Mouse (Mus musculus) midbrain, embryonic 14.5 days (tissue): ENCODE measurements around the gene Lnx1. TPM values are rescaled to one million over a fixed set of nuclear protein-coding genes. Genes with fewer than 3 reads are reported as not detected.

Experiments used
- ATAC-seq: fragments of 200-750 bp; cut with Nextera tagmentation; 2 replicates; pipeline ENCODE4 v1.8.0; 2017; ENCODE audit warnings: moderate number of reproducible peaks, moderate library complexity; ENCODE audit not compliant: low FRiP score, low TSS enrichment
- DNase-seq: peaks from one replicate; pipeline ENCODE4 v3.0.0-alpha.2; 2015
- H3K27ac ChIP-seq: fragments of 300-500 bp; sonication (generic); replicated peaks from 2 replicates; pipeline ENCODE4 v1.5.1; 2014; ENCODE audit warnings: mild to moderate bottlenecking, low read depth, low read length, moderate library complexity
- H3K27me3 ChIP-seq: fragments of 300-500 bp; sonication (generic); 2 replicates; pipeline ENCODE4 v1.6.1; 2014; ENCODE audit warnings: low read length, control low read depth, mixed read lengths; ENCODE audit not compliant: control insufficient read depth, insufficient read depth
- H3K36me3 ChIP-seq: fragments of 300-500 bp; sonication (generic); 2 replicates; pipeline ENCODE4 v1.6.1; 2014; ENCODE audit warnings: low read length, control low read depth; ENCODE audit not compliant: control insufficient read depth, insufficient read depth
- H3K4me1 ChIP-seq: fragments of 300-500 bp; sonication (generic); 2 replicates; pipeline ENCODE4 v1.6.1; 2014; ENCODE audit warnings: mild to moderate bottlenecking, antibody characterized with exemption, low read length, control low read depth; ENCODE audit not compliant: control insufficient read depth, insufficient read depth
- H3K4me2 ChIP-seq: fragments of 300-500 bp; sonication (generic); 2 replicates; pipeline ENCODE4 v1.6.1; 2014; ENCODE audit warnings: mild to moderate bottlenecking, low read length, moderate library complexity
- H3K4me3 ChIP-seq: fragments of 300-500 bp; sonication (generic); replicated peaks from 2 replicates; pipeline ENCODE4 v1.5.1; 2014; ENCODE audit warnings: low read depth, low read length
- H3K9ac ChIP-seq: fragments of 300-500 bp; sonication (generic); replicated peaks from 2 replicates; pipeline ENCODE4 v1.6.1; 2014; ENCODE audit warnings: mild to moderate bottlenecking, low read length, moderate library complexity
- H3K9me3 ChIP-seq: fragments of 300-500 bp; sonication (generic); 2 replicates; pipeline ENCODE4 v1.6.1; 2016; ENCODE audit warnings: low read length, control low read depth, mixed read lengths; ENCODE audit not compliant: control insufficient read depth
- WGBS: fragments of 180-500 bp; shearing (Covaris S2); extraction: QIAGEN DNeasy Blood & Tissue Kit; methylation state at CpG from one replicate; pipeline ENCODE4 v1.1.7; 2014; 5-methylcytosine and 5-hydroxymethylcytosine counted together
- polyA plus RNA-seq: library from polyadenylated mRNA; unstranded; fragments of >200 nt; fragmentation: Nextera tagmentation; extraction: Ambion mirVana; gene quantifications from 2 replicates; pipeline ENCODE4 v1.2.1, GENCODE M21; 2014

Gene Lnx1
- polyA plus RNA-seq, 1 experiment from 2014 or later, result 10.9 TPM

- peaks cover 31% of the 10 kb centered on the region for H3K36me3 ChIP-seq
- H3K9ac ChIP-seq, result no peak overlapping the region
- no peak for ATAC-seq
- no peak overlapping the region for H3K27ac ChIP-seq
- 91% methylated on average over 3 of the region's 3 CpGs for WGBS
- H3K27me3 ChIP-seq, result no peaks in the 10 kb centered on the region
- no peaks in the 10 kb centered on the region for H3K9me3 ChIP-seq
- no peak overlapping the region for H3K4me3 ChIP-seq
- no peaks in the 10 kb centered on the region for H3K4me1 ChIP-seq
- H3K4me2 ChIP-seq, result no peak overlapping the region
- DNase-seq, result no peak
Measured at GRCm38 (mm10) chr5:74601171-74601570, 101.5 kb downstream of the Lnx1 start.

GRCm38 (mm10) chr5:74600010-74600409 lies 102.7 kb downstream of the Lnx1 start:
- Histone ChIP-seq H3K36me3 (peaks cover 38% of the 10 kb centered on the region), H3K4me1 (no peaks in the 10 kb centered on the region), H3K27me3 (no peaks in the 10 kb centered on the region), H3K27ac (no peak overlapping the region), H3K4me2 (no peak overlapping the region), H3K9ac (no peak overlapping the region), H3K9me3 (no peaks in the 10 kb centered on the region), H3K4me3 (no peak overlapping the region)
- 87% methylated on average over 5 of the region's 5 CpGs for WGBS
- ATAC-seq, result no peak
- DNase-seq, result no peak

- no peak overlapping the region for H3K9ac ChIP-seq
- H3K36me3 ChIP-seq, result peaks cover 74% of the 10 kb centered on the region
- H3K9me3 ChIP-seq, result no peaks in the 10 kb centered on the region
- no peak overlapping the region for H3K27ac ChIP-seq
- WGBS, result 92% methylated on average over 8 of the region's 8 CpGs
- DNase-seq (no peak), ATAC-seq (no peak)
- H3K27me3 ChIP-seq, result no peaks in the 10 kb centered on the region
- H3K4me3 ChIP-seq, result no peak overlapping the region
- no peak overlapping the region for H3K4me2 ChIP-seq
- H3K4me1 ChIP-seq, result no peaks in the 10 kb centered on the region
Measured at GRCm38 (mm10) chr5:74593147-74593546, 109.6 kb downstream of the Lnx1 start.

GRCm38 (mm10) chr5:74591413-74591812 lies 111.3 kb downstream of the Lnx1 start:
- Histone ChIP-seq H3K27ac (no peak overlapping the region), H3K9me3 (no peaks in the 10 kb centered on the region), H3K4me2 (no peak overlapping the region), H3K9ac (no peak overlapping the region), H3K4me1 (no peaks in the 10 kb centered on the region), H3K4me3 (no peak overlapping the region), H3K27me3 (no peaks in the 10 kb centered on the region), H3K36me3 (peaks cover 65% of the 10 kb centered on the region)
- ATAC-seq (no peak), DNase-seq (peak; percentile 26)
- WGBS, result 94% methylated on average over 5 of the region's 5 CpGs

- no peaks in the 10 kb centered on the region for H3K27me3 ChIP-seq
- no peak overlapping the region for H3K9ac ChIP-seq
- H3K36me3 ChIP-seq, result peaks cover 58% of the 10 kb centered on the region
- no peak overlapping the region for H3K4me3 ChIP-seq
- no peak for ATAC-seq
- DNase-seq, result no peak
- H3K4me1 ChIP-seq, result no peaks in the 10 kb centered on the region
- no peak overlapping the region for H3K4me2 ChIP-seq
- H3K9me3 ChIP-seq, result no peaks in the 10 kb centered on the region
- 98% methylated on average over 7 of the region's 7 CpGs for WGBS
- no peak overlapping the region for H3K27ac ChIP-seq
Measured at GRCm38 (mm10) chr5:74589133-74589532, 113.6 kb downstream of the Lnx1 start.

- Histone ChIP-seq H3K36me3 (peaks cover 35% of the 10 kb centered on the region), H3K4me1 (no peaks in the 10 kb centered on the region), H3K4me2 (no peak overlapping the region), H3K27me3 (no peaks in the 10 kb centered on the region), H3K4me3 (no peak overlapping the region), H3K27ac (no peak overlapping the region), H3K9me3 (no peaks in the 10 kb centered on the region), H3K9ac (no peak overlapping the region)
- DNase-seq (no peak), ATAC-seq (no peak)
- 92% methylated on average over 6 of the region's 6 CpGs for WGBS
Measured at GRCm38 (mm10) chr5:74571767-74572166, 130.9 kb downstream of the Lnx1 start.

GRCm38 (mm10) chr5:74561151-74561550 lies 141.6 kb downstream of the Lnx1 start:
- ATAC-seq (no peak), DNase-seq (no peak)
- H3K4me2 ChIP-seq, result no peak overlapping the region
- peaks cover 74% of the 10 kb centered on the region for H3K36me3 ChIP-seq
- WGBS, result 100% methylated on average over 1 of the region's 1 CpGs
- H3K9ac ChIP-seq, result no peak overlapping the region
- no peaks in the 10 kb centered on the region for H3K9me3 ChIP-seq
- no peaks in the 10 kb centered on the region for H3K4me1 ChIP-seq
- no peak overlapping the region for H3K27ac ChIP-seq
- no peaks in the 10 kb centered on the region for H3K27me3 ChIP-seq
- no peak overlapping the region for H3K4me3 ChIP-seq

GRCm38 (mm10) chr5:74549566-74549965 lies 153.1 kb downstream of the Lnx1 start:
- Histone ChIP-seq H3K4me2 (no peak overlapping the region), H3K9me3 (no peaks in the 10 kb centered on the region), H3K36me3 (peaks cover 51% of the 10 kb centered on the region), H3K27me3 (no peaks in the 10 kb centered on the region), H3K9ac (no peak overlapping the region), H3K27ac (no peak overlapping the region), H3K4me1 (no peaks in the 10 kb centered on the region), H3K4me3 (no peak overlapping the region)
- ATAC-seq (no peak), DNase-seq (no peak)
- 81% methylated on average over 8 of the region's 8 CpGs for WGBS

GRCm38 (mm10) chr5:74545606-74546005 lies 157.1 kb downstream of the Lnx1 start:
- no peak overlapping the region for H3K27ac ChIP-seq
- no peaks in the 10 kb centered on the region for H3K4me1 ChIP-seq
- peaks cover 52% of the 10 kb centered on the region for H3K36me3 ChIP-seq
- H3K27me3 ChIP-seq, result no peaks in the 10 kb centered on the region
- no peaks in the 10 kb centered on the region for H3K9me3 ChIP-seq
- H3K4me3 ChIP-seq, result no peak overlapping the region
- WGBS, result 95% methylated on average over 4 of the region's 4 CpGs
- H3K4me2 ChIP-seq, result no peak overlapping the region
- no peak overlapping the region for H3K9ac ChIP-seq
- no peak for ATAC-seq
- DNase-seq, result no peak
